Mouse (Mus musculus) embryonic facial prominence, embryonic 13.5 days (tissue): Measurements from ENCODE around the gene Tnfrsf14. TPM values are rescaled to one million over a fixed set of nuclear protein-coding genes. Genes with fewer than 3 reads are reported as not detected.

ENCODE experiments used
- ATAC-seq: fragments of 200-750 bp; cut with Nextera tagmentation; 2 replicates; pipeline ENCODE4 v1.8.0; 2017; ENCODE audit warnings: low read depth; ENCODE audit not compliant: insufficient number of reproducible peaks, insufficient read depth, low FRiP score, low TSS enrichment
- H3K27ac ChIP-seq: fragments of 300-500 bp; sonication (generic); 2 replicates; pipeline ENCODE4 v1.5.1; 2015; ENCODE audit warnings: moderate library complexity, mild to moderate bottlenecking, inconsistent platforms
- H3K27me3 ChIP-seq: fragments of 300-500 bp; sonication (generic); 2 replicates; pipeline ENCODE4 v1.6.1; 2015; ENCODE audit warnings: mild to moderate bottlenecking, inconsistent platforms
- H3K36me3 ChIP-seq: fragments of 300-500 bp; sonication (generic); 2 replicates; pipeline ENCODE4 v1.6.1; 2015; ENCODE audit warnings: mild to moderate bottlenecking, inconsistent platforms
- H3K4me1 ChIP-seq: fragments of 300-500 bp; sonication (generic); 2 replicates; pipeline ENCODE4 v1.6.1; 2015; ENCODE audit warnings: inconsistent platforms
- H3K4me2 ChIP-seq: fragments of 300-500 bp; sonication (generic); 2 replicates; pipeline ENCODE4 v1.6.1; 2015; ENCODE audit warnings: moderate library complexity, mild to moderate bottlenecking, inconsistent platforms
- H3K4me3 ChIP-seq: fragments of 300-500 bp; sonication (generic); 2 replicates; pipeline ENCODE4 v1.5.1; 2015; ENCODE audit warnings: mild to moderate bottlenecking, inconsistent platforms
- H3K9ac ChIP-seq: fragments of 300-500 bp; sonication (generic); 2 replicates; pipeline ENCODE4 v1.6.1; 2015; ENCODE audit warnings: mild to moderate bottlenecking, inconsistent platforms
- H3K9me3 ChIP-seq: fragments of 300-500 bp; sonication (generic); 2 replicates; pipeline ENCODE4 v1.6.1; 2016; ENCODE audit warnings: inconsistent platforms
- WGBS: fragments of 180-500 bp; shearing (Covaris S2); methylation state at CpG from one replicate; pipeline ENCODE4 v1.1.7; 2015; ENCODE audit warnings: mixed read lengths; 5-methylcytosine and 5-hydroxymethylcytosine counted together
- polyA plus RNA-seq: library from polyadenylated mRNA; unstranded; fragments of >200 nt; fragmentation: Nextera tagmentation; extraction: Ambion mirVana; gene quantifications from 2 replicates; pipeline ENCODE4 v1.2.1, GENCODE M21; 2015

The Tnfrsf14 gene
- polyA plus RNA-seq, 1 experiment from 2014 or later, result 1.8 TPM

DNA sequence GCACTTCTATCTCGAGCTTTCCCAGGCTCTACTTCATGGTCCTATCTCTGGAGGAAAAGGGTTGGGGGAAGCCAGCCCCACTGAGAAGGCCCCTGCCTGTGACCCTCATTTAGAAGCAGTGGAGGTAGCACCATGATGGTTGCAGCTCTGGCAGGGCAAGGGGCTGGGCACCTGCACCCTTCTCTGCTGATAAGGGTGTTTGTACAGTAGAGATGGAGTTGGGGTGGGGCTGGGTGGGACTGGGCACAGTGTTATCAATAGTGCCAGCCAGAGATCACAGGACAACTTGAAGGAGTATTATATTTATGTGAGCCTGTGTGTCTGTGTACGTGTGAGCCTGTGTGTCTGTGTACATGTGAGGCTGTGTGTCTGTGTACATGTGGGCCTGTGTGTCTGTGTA lies 16.7 kb downstream of the Tnfrsf14 start:
- Histone ChIP-seq H3K4me1 (peaks cover 14% of the 10 kb centered on the region), H3K27me3 (no peaks in the 10 kb centered on the region), H3K9me3 (no peaks in the 10 kb centered on the region), H3K27ac (peak overlapping the region; percentile 7; the same call in 1 of the 2 replicates), H3K9ac (no peak overlapping the region), H3K4me3 (no peak overlapping the region), H3K36me3 (no peaks in the 10 kb centered on the region), H3K4me2 (no peak overlapping the region)
- ATAC-seq, result no peak
- 76% methylated on average over 2 of the region's 2 CpGs for WGBS

DNA sequence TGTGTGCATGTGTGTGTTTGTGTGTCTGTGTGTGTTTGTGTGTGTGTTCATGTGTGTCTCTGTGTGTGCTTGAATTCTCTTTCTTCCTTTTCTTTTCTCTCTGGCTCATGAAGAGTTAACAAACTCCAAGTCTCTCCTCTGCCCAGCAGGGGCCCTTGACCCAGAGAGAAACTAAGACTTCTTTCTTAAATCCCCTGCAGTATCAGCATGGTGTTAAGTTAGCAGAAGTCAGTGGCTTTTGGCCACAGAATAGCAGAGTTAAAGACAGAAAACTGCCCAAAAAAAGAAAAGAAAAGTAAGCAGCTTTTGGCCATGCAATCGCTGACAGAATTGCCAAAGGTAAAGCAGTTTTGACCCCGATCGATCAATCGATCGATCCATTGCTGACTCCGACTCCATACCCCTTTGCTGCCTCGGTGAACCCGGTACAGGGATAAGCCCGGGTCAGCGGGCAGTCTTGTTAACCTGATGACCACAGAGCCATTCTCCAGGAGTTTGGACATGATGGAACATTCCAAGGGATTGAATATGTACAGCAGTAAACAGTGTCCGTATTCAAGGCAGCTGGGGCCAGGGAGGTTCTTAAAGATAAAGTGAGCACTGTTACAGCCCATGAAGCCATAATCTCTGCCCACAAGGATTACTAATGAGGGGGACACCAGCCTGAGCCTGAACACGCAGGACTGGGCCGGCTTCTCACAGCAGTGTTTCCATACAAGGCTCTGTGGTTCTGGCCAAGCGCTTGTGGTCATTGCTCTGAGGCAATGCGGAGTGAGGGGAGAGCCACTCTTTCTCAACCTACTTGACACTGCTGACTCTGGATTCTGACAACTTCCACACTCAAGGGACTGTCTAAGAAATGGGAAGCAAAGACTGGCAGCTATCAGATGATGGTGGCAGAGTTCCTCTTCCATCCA lies 17.5 kb downstream of the Tnfrsf14 start:
- Histone ChIP-seq H3K4me1 (peaks cover 14% of the 10 kb centered on the region), H3K9ac (0 out of 2 replicates have a peak overlapping the region, but pooled peaks have one; percentile 32), H3K9me3 (no peaks in the 10 kb centered on the region), H3K27ac (peak overlapping the region; percentile 7; the same call in 1 of the 2 replicates), H3K4me3 (no peak overlapping the region), H3K4me2 (no peak overlapping the region), H3K36me3 (no peaks in the 10 kb centered on the region), H3K27me3 (no peaks in the 10 kb centered on the region)
- WGBS, result 22% methylated on average over 15 of the region's 15 CpGs
- ATAC-seq, result no peak

DNA sequence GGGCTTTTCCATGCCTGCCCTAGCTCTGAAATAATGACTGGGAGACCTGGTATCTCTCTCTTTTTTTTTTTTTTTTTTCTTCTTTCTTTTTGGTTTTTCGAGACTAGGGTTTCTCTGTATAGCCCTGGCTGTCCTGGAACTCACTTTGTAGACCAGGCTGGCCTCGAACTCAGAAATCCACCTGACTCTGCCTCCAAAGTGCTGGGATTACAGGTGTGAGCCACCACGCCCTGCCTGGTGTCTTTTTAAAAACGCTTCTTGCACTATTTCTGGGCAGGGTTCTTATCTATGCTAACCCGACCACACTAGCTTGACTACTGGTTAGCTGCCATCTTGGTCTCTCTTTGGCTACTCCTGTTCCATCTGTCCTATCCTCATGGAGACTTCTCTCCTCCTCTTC lies 19.9 kb downstream of the Tnfrsf14 start:
- no peak for ATAC-seq
- H3K4me2 ChIP-seq, result no peak overlapping the region
- WGBS, result 87% methylated on average over 5 of the region's 5 CpGs

DNA sequence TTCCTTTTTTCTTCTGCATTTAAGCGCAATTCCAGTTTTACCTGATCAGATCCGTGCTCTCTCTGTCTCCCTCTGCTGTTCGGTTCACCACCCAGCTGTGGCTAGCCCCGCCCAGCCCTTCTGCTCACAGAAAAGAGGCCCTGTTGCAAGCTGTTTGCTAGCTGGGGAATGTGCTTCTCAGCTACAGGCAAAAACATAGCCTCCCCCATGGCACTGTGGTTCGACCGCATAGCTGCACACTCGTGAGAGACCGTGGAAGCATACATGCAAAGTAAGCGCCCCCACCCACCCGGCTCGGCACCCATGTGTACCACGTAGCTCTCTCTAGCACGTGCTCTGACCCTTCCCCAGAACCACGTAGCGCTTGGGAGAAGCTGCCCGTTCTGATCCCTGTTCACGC lies 20.5 kb downstream of the Tnfrsf14 start:
- Histone ChIP-seq H3K27me3 (no peaks in the 10 kb centered on the region), H3K4me1 (peaks cover 19% of the 10 kb centered on the region), H3K27ac (peak overlapping the region; percentile 55), H3K36me3 (no peaks in the 10 kb centered on the region), H3K4me3 (no peak overlapping the region), H3K4me2 (peak overlapping the region; percentile 26; the same call in 1 of the 2 replicates), H3K9me3 (no peaks in the 10 kb centered on the region), H3K9ac (peak overlapping the region; percentile 46)
- ATAC-seq, result peak; percentile 50; the same call in 1 of the 2 replicates
- 43% methylated on average over 17 of the region's 17 CpGs for WGBS

More for the DNA sequence above, 19.9 kb downstream of the Tnfrsf14 start:
- Histone ChIP-seq H3K4me3 (no peak overlapping the region), H3K9ac (no peak overlapping the region), H3K4me1 (peaks cover 19% of the 10 kb centered on the region), H3K27ac (no peak overlapping the region), H3K27me3 (no peaks in the 10 kb centered on the region), H3K36me3 (no peaks in the 10 kb centered on the region), H3K9me3 (no peaks in the 10 kb centered on the region)

DNA sequence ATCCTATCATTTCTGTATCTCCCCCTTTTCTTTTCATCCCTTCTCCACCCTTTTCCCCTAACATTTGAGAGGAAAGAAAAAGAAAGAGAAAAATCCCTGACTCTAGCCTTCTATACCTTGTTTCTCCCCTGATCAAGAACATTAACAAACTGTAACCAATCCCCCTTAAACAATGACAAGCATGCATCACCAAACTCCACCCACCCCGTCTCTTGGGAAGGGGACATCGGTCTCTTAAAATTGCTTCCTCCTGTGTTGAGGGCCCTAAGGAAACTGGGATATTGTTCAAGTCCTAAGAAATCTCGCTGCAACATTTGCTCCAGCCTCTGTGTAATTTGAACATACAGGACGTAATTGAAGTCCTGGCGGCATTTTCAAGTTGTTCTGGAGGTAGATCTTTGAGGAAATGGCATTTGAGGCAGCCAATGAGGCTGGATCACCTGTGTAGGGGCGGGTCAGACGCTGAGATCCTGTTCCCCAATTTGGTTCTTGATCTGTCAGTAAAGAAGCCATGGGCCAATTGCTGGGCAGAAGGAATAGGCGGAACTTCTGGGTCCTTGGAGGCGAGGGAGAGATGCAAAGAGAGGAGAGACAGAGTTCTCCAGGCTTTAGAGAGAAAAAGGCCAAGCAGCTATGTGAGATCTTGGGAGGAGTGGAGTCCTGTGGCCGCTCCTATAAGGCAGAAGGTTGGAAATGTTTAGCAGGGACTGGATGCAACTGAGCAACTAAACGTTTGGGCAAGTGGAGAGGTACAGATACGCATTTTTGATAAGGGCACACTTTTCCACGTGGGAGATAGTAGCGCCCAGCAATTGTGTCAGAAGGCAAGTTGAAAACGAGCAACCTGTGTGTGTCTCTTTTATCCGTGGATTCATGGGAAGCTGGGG lies 23.9 kb downstream of the Tnfrsf14 start:
- 2% methylated on average over 16 of the region's 16 CpGs for WGBS
- H3K27me3 ChIP-seq, result no peaks in the 10 kb centered on the region
- H3K36me3 ChIP-seq, result no peaks in the 10 kb centered on the region
- peak overlapping the region; percentile 73 for H3K9ac ChIP-seq
- H3K4me2 ChIP-seq, result peak overlapping the region; percentile 78
- H3K27ac ChIP-seq, result peak overlapping the region; percentile 77
- peaks cover 10% of the 10 kb centered on the region for H3K4me1 ChIP-seq
- H3K4me3 ChIP-seq, result peak overlapping the region; percentile 47
- H3K9me3 ChIP-seq, result 0 out of 2 replicates have a peak, but pooled peaks cover 2% of the 10 kb centered on the region
- ATAC-seq, result peak; percentile 93

DNA sequence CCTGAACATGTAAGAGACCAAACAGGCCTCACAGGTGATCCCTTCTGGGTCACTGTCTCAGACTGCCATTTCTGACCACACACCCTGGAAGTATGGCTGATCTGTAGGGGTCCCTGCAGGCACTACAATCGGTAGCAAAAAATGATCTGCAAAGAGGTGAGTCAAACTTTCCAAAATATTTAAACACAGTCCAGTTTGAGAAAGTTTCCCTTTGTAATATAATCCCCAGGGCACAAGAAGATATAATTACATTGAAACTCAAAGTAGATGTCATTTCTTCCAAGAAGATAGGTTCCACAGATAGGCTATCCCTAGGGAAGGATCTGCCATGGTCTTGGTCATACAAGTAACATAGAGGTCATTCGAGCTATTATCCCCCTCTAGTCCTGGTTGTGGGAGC lies 26.0 kb downstream of the Tnfrsf14 start:
- no peaks in the 10 kb centered on the region for H3K27me3 ChIP-seq
- no peak overlapping the region for H3K4me3 ChIP-seq
- H3K4me1 ChIP-seq, result peaks cover 17% of the 10 kb centered on the region
- no peak overlapping the region for H3K4me2 ChIP-seq
- no peak overlapping the region for H3K9ac ChIP-seq
- 0 out of 2 replicates have a peak, but pooled peaks cover 2% of the 10 kb centered on the region for H3K9me3 ChIP-seq
- ATAC-seq, result no peak
- no peak overlapping the region for H3K27ac ChIP-seq
- WGBS, result 88% methylated on average over 2 of the region's 2 CpGs
- no peaks in the 10 kb centered on the region for H3K36me3 ChIP-seq

DNA sequence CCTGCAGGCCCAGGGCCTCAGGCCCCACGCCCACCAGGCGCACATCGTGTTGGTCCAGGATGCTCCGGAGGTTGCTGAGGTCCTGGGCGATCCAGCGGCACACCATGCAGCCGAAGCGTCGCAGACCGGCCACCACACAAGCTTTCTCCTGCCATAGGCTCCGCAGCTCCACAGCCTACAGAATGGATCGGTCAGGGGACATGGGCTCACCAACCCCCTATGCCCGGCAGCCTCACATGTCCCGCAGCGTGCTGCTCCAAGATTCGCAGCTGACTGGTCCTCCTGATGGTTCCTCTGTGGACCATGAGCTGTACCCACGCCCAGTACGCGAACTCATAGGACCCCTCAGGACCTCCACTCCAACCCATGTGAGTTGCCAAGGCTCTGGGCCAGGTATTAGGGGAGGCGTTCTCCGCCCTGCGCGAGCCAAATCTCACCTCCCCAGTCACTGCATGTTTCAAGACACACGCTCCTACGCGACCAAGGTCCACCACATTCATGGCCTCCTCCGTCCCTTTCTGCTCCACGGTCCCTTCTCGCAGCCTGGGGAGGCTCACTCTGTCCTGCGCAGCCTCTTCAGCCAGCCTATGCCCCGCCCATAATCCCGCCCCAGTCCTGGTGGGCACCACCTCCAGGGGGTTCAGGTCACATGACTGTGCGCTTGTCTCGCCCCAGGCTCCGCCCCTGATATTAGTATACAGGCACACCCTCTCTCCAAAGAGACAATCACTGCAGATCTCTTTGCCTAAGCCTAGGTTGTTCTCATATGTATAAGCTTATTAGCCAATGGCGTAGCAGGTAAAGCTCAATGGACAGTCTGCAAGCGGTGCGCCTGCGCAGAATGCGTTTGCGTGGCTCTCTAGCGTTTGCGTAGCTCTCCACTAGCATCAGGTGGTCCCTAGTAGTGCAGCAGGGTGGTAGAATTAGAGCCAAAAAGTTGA lies 29.6 kb downstream of the Tnfrsf14 start, which contains the start of gene Fam213b:
TSS of gene Fam213b (minus strand) at position 630 of the 941 bp plus-strand sequence.
- H3K4me3 ChIP-seq, result peak within 1 kb of the TSS; percentile 64
- 3% methylated on average over 43 of the region's 43 CpGs for WGBS
- H3K9ac ChIP-seq, result peak within 1 kb of the TSS; percentile 80
- peaks cover 19% of the 10 kb centered on the region for H3K4me1 ChIP-seq
- H3K4me2 ChIP-seq, result peak within 1 kb of the TSS; percentile 94
- peak; percentile 91 for ATAC-seq
- H3K27me3 ChIP-seq, result no peaks in the 10 kb centered on the region
- H3K36me3 ChIP-seq, result peaks cover 15% of the 10 kb centered on the region; the same call in 1 of the 2 replicates
- H3K9me3 ChIP-seq, result 0 out of 2 replicates have a peak, but pooled peaks cover 2% of the 10 kb centered on the region
- H3K27ac ChIP-seq, result peak within 1 kb of the TSS; percentile 41

DNA sequence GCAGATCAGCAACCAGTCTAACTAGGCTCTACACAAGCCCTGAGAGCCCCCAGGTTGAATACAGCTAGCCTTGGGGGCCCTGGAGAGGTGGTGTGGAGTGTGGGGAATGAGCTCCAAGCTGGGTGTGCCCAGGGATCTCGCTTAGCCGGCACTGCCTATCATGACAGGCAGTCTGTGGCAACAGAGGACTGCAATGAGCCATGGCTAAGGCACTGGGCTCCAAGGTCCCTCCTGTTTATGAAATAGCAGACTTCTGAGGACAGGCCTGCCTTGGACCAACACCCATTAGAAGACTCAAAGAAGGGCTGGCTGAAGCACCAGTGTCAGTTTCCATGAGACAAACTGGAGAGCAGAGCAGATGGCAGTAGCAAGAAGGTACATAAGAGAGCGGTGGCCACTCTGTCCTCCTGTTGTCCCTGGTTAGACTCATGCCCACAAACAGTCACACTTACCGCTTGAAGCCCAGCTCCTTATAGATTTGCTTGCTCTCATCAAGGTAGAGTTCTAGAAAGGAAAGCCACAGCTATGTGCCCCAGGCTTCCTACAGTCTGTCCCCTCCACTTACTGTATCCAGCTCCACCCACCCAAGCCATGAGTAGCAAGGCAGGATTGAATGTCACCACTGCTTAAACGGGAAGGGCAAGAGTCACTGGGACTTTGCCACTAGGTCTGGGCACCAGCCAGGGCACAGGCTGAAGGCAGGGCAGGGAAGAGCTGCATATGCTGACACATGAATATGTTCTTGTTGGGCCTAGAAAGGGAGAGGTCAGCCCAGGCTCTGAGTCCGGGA lies 30.5 kb downstream of the Tnfrsf14 start:
- Histone ChIP-seq H3K4me2 (peak overlapping the region; percentile 94), H3K4me3 (peak overlapping the region; percentile 64), H3K27me3 (no peaks in the 10 kb centered on the region), H3K9me3 (0 out of 2 replicates have a peak, but pooled peaks cover 2% of the 10 kb centered on the region), H3K36me3 (peaks cover 15% of the 10 kb centered on the region; the same call in 1 of the 2 replicates), H3K4me1 (peaks cover 19% of the 10 kb centered on the region), H3K9ac (peak overlapping the region; percentile 80), H3K27ac (peak overlapping the region; percentile 44; the same call in 1 of the 2 replicates)
- 57% methylated on average over 6 of the region's 6 CpGs for WGBS
- no peak for ATAC-seq

DNA sequence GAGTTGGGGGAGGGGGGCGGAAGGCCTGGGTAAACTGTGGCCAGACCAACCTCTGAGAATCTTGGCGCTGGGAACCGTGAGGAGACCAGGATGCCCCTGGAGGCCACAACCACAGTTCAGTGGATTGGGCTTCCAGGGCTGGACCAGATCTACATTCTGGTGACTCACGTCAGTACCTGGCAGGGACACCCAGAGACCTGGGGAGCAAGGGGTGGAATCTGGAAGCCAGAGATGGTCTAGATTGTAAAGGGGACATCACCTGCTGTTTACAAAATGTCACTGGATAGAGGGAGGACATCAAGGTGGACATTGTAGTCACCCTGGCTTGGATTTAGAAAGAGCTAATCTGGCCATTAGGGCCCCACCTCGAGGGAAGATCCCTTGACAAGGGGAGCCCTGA lies 32.8 kb downstream of the Tnfrsf14 start:
- no peak overlapping the region for H3K9ac ChIP-seq
- peaks cover 15% of the 10 kb centered on the region; the same call in 1 of the 2 replicates for H3K36me3 ChIP-seq
- H3K27me3 ChIP-seq, result no peaks in the 10 kb centered on the region; the same call in 1 of the 2 replicates
- peaks cover 19% of the 10 kb centered on the region for H3K4me1 ChIP-seq
- 74% methylated on average over 5 of the region's 5 CpGs for WGBS
- H3K4me2 ChIP-seq, result no peak overlapping the region
- H3K9me3 ChIP-seq, result no peaks in the 10 kb centered on the region
- H3K27ac ChIP-seq, result no peak overlapping the region
- H3K4me3 ChIP-seq, result no peak overlapping the region
- ATAC-seq, result no peak

DNA sequence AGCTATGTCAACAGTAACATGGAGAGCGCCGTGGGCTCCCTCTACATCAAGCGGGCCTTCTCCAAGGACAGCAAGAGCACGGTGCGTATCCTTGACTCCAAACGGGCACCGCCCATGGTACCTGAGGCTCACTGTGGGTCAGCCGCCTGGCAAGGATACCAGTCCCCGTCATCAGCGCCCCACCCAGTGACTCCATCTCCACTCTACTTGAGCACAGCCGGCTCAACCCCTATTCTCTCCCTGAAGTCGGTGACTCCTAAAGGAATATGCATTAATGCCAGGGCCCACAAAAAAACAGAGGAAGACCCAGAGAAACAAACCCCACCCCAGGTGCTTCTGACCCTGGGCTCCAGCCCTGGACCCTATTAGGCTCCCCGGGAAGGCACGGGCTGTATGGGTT lies 37.5 kb downstream of the Tnfrsf14 start:
- Histone ChIP-seq H3K4me3 (no peak overlapping the region), H3K4me2 (no peak overlapping the region), H3K9me3 (no peaks in the 10 kb centered on the region), H3K9ac (no peak overlapping the region), H3K4me1 (no peaks in the 10 kb centered on the region), H3K27ac (no peak overlapping the region), H3K36me3 (peaks cover 2% of the 10 kb centered on the region; the same call in 1 of the 2 replicates), H3K27me3 (no peaks in the 10 kb centered on the region; the same call in 1 of the 2 replicates)
- 89% methylated on average over 14 of the region's 14 CpGs for WGBS
- ATAC-seq, result no peak
